In genomic region chr5:128805092-128805491, GRCm38 (mm10) we compare ENCODE assay signal across 13 mouse cellular contexts.
DNase-seq lines count a peak whose midpoint lies in the region; TF ChIP-seq lines count a peak whose summit lies in the region.
"Had no signal": no experiment of that assay in that cellular context is flagged by ENCODE, and none has a peak within 500 bp of the region (broad histone marks: within the 10 kb centered on the region; RNA-seq: fewer than 3 reads in every experiment).

No protein-coding gene starts in this region.

- no peak for DNase-seq in layer of hippocampus, adult 2 months (ENCODE audit: low spot score in 2 of 2)
- DNase-seq in layer of hippocampus, adult 11-12 months (ENCODE audit: low spot score): no peak
- DNase-seq: adrenal gland, adult 2 months; adrenal gland, adult 8-10 months; adrenal gland, postnatal 10 days; adrenal gland, postnatal 14 days; adrenal gland, postnatal 25 days; adrenal gland, postnatal 36 days; B cell, adult 2 months; cerebellum, adult 11 months; cerebellum, adult 11-12 months; cerebellum, adult 18-20 months; cerebellum, adult 2 months had no signal

- TF ChIP-seq CTCF in layer of hippocampus, adult 2 months (conservative IDR thresholded peaks at IDR 0.05): no peak

- H3K4me3 ChIP-seq in layer of hippocampus, adult 2 months: no peak overlapping the region

- H3K27ac ChIP-seq in layer of hippocampus, adult 2 months: peak overlapping the region; percentile 88; the same call in 1 of the 2 replicates
